Mouse (Mus musculus) c-Kit-positive CD71-positive TER-119-positive erythroid progenitor cells, embryonic 14.5 days (primary cell): ENCODE results near the gene Skap1.

ENCODE experiments used
- DNase-seq: peaks from one replicate; pipeline ENCODE4 v3.0.0-alpha.2; 2013; ENCODE audit warnings: low spot score

Skap1 gene

DNA sequence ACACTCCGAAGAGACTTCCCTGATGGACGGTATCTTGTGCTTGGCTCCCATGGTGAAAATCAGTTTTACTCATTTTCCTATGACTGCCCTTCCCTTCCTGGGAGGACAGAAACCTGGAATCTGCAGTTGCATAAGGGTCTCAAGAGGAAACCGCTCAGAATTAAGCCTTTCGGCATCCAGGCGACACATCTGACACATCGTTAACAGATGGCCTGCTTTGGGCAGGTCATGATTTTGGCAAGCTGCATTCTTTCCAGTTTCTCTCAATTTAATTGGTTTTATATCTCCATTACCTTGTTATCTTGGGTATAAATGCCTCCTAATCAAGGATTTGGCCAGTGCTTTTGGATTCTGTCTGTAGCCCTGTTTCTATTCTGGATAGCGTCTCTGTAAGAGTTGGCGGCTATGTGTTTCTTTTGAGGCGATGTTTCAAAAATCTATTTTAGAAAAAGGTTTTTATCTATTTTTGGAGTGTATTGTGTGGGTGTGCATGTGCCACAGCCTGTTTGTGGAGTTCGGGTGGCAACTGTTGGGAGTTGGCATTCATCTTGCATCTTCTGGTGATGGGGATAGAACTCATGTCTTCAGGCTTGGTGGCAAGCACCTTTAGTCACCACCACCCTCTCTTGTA is 1.1 kb downstream of the Skap1 start:
- no peak for DNase-seq

DNA sequence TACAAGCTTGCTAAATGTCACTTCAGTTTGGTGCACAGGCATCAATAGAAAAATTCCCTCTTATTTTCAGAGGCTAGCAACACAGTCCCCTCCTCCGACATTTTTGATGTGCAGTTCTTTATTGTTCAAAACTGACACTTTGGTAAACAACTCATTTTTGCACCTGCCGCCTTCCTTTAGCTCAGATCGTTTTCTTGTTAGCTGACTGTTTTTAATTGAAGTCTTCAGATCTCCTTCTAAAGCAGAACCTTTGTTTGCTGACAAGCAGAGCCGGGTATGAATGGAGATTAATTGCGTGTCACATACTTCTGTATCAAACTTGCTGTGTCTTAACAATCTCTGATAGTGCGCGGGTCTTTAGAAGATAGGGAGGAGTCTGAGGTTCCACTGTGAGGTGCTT is 2.0 kb downstream of the Skap1 start:
- no peak for DNase-seq

DNA sequence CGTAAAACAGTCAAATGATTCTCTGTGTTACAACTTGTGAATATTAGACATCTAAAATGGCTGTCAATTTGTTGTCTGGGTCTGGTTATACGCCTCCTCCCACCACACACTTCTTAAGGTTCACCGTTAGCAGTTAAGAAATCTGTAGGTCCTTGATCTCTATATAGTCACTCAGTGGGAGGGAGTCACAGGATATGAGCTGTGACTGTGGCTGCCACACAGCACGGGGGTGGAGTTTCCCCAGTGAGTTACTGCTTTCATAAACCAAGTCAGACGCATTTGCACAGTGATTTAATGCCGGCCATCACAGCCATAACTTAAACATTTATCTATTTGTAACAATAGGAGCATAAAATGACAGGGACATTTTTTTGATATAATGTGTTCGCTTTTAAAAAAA is 2.6 kb downstream of the Skap1 start:
- no peak for DNase-seq

DNA sequence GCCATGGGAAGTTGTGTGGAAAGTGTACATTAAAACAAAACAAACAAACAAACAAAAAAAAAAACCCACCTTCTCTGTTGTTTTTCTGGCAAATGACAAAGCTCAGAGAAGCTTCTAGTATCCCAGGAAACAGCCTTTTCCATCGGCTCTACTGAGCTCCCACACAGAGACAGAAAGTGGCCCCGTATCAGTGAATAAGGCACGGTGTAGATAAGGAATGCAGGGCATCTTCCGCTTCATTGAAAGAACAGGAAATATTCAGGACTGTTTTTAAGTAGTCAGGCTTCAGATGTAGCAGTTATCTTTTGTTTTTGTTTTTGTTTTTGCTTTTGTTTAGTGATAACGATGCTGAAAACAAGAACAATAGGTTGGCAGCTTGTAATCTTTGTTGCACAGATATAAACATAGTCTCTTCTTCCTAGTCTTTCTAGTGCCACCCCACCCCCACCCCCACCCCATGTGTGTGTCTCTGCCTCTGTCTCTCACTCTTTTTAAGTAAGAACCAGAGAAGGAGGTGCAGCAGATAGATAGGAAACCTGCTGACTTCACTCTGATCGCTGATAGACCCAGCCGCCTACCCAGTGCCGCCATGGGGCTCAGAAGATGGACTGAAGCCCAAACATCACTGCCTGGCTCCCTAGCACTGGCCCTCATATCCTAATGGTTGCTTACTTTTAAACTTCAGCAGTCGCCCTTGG is 3.8 kb downstream of the Skap1 start:
- DNase-seq, result peak; percentile 7

DNA sequence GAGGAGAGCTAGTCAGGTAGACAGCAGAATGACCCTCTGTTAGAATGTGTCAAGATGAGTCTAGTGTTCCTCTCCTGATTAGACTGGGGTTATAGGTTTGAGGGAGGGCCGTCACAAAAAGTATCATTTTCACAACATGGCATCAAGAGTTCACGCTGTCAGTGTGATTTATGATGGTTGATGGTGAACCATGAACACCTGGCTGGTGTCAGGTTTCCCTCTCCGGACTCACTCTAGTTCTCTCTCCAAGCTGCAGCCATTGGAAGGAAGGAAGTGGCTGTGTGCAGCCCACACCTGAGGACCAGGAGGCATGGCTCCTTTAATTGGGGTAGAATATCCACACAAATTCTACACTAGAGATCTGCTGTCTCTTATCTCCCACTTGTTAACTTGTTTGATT is 18.3 kb downstream of the Skap1 start:
- DNase-seq, result no peak

DNA sequence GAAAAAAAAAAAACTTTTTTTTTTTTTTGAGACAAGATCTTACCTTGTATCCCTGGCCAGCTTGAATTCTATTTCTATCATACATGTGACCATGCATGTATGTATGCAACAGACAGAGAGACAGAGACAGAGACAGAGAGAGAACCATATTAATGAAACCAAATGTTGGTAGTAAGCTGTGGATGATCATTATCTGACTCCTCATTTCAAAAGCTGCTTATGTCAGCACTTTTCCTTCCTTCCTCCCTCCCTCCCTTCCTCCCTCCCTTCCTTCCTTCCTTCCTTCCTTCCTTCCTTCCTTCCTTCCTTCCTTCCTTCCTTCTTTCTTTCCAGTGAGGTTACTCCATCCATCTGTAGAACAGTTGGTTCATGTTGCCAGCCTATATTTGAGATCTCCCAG is 18.8 kb downstream of the Skap1 start:
- no peak for DNase-seq

DNA sequence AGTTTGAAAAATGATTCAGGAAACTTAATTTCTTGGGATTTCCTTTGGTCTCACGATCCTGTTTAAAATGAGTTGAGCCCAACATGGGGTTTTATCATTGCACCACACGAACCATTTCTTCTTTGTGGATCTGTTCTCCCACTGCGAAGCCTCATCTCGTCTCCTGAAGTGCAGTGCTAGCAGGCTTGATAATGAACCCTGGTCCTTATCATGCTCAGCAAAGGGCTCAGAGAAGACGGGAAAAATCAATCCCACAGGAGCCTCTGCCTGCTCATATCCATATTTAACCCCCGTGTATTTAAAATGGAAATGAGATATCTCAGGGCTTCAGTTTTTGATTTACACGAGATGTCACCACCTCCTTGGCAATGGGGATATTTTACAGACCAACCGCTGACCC is 34.1 kb downstream of the Skap1 start:
- DNase-seq, result no peak

DNA sequence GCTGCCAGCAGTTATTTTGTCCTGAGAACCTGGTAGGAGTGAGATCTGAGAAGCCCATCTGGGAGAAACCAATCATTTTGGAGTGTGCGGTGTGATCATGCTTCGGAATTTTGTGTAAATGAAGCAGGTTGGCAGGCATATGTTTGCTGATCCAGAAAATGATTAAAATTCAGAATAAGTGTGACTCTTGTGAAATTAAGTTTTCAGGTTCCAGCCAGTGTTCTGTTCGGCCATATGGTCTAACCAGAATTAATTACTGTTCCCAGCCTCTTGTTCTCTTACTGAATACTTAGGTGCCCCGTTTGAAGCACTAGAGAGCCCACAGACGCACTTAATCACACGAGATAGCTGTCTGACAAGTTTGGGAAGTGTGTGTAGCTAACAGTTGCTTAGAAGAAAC is 36.6 kb downstream of the Skap1 start:
- no peak for DNase-seq

DNA sequence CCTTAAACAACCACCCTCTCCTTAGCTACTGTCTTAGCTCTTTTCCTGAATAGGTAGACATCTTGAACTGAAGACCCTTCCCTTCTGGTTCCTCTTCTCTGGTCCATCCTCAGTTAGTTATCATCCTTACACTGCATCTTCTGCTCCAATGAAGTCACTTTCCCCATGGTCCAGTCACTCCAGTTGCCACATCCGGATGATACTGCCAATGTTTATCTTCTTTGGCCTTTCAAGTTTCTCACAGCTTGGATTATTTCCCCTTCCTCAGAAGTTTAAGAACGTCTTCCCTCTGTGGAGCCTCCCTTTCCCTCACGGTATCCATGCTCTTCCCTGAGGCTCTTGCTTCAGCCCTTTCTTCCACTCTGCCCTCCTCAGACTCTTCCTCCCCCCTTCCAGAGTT is 38.6 kb downstream of the Skap1 start:
- DNase-seq, result no peak

DNA sequence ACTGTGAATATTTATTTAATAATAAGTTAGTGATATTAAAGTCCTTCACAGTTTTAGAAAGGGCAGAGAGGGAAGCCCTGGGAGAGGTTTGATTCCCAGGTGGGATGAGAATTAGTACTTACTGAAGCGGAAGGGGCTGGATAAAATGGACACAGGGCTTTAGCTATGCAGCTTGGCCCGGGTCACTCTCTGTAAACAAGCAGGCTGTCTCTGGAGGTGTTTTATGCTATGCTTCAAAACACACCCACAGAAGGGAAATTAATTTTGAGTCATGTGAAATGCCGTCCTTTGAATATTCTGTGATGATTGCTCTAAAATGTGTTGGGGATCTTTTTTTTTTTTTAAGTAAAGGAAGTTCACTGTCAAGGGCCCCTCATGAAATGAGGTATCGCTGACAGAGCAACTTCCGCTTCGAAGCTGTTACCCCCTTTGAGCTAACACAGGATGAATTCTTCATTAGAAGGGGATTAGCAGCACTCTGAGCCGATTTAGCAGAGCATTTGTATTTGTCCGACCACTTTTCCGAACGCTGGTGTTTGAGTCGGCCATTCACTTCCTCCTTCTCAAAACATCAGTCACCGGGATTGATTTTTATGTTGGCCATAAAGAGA is 40.2 kb downstream of the Skap1 start:
- no peak for DNase-seq

DNA sequence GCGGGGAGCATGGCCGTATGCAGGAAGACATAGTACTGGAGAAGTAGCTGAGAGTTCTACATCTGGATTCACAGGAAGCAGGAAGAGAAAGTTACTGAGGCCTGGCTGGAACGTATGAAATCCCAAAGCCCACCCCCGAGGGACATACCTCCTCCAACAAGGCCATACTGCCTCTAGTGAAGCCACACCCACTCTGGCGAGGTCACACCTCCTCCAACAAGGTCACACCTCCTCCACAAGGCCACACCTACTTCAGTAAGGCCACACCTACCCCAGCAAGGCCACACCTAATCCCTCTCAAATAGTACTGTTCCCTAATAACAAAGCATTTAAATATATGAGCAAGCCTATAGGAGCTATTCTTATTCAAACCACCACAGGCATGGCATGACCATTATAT is 41.4 kb downstream of the Skap1 start:
- DNase-seq, result no peak

DNA sequence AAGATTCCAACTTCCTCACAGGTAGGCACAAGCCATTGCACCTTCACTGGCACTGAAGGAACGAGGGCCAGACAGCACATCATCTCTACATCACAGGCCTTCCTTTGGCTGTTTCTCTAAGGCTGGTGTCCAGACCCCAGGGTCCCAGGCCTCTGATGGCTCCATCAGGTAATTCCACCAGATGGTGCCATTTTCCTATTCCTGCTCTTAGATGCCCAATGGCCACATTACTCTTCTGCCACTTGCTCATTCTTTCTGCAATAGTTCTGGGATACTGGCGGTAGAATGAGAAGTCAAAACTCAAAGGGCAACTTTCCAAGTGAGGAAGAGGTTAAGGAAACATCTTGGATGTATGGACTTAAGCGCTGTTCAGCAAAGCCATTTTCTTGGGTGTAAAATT is 50.8 kb downstream of the Skap1 start:
- no peak for DNase-seq

DNA sequence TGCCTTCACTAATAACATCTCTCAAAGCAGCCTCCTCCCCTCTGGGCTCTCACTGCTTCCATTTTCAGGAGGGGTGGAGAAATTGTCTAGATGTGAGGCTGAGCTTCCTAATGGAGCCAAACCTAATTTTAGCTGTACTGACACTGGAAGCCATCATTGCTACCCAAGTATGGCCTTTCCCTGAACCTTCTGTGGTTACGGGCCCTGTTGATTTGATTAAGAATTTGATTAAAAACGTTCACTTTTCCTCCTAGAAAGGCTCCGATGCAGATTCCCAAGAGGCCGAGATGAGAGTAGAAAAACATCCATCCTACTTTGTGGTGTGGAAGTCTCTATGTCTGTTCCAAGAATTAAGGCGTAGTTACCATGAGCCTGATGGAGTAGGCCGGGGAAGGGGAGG is 60.1 kb downstream of the Skap1 start:
- no peak for DNase-seq

DNA sequence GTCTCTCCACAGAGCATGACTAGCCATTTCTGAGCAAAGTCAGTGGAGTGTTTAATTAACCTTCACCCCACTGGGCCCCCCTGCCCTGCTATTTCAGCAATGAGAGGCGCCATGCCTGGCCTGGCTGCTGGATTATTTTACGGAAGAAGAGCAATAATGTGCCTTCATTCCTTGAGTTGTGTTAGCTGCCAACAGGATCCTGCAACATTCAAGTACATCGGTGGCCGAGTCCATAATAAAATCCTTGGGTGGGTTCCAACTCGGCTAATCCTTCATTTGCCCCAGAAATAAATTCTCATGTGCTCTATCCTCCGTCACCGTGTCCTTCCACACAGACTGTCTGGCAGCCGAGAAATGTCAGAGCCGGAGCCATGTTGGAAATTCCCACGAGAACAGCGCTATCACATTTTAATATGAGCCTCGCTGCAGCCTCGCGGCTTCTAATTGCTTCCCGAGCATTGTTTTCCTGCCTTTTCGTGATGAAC is 61.8 kb downstream of the Skap1 start:
- DNase-seq, result no peak

DNA sequence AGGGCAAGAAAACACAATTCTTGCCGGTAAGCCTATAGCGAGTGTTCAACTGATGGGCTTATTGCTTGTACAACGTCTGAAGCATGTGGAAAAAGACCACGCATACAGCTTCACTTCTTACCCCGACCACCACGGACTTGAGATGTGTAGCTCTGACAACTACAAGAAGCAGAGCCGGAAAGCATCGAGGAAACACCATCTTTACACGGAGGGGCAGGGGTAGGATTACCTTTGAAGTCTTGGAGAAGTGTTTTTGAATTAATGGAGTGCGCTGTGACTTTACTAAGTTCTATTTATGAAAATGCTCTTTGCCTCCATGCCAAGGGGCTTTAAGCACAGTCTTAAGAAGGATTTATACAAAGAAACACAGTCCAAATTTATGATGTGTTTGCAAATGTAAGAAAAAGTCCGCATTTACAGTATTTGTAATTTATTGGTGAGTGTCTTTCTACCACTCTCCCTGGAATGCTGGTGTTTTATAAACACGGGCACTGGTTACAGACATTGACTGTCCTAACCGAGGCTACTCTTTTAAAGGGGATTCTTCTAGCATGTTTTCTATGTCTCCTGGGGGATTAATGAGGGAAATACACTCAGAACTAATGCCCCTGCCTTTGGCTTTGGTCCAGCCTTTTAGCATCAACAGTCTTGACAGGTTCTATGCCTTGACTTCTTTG is 67.5 kb downstream of the Skap1 start:
- no peak for DNase-seq

DNA sequence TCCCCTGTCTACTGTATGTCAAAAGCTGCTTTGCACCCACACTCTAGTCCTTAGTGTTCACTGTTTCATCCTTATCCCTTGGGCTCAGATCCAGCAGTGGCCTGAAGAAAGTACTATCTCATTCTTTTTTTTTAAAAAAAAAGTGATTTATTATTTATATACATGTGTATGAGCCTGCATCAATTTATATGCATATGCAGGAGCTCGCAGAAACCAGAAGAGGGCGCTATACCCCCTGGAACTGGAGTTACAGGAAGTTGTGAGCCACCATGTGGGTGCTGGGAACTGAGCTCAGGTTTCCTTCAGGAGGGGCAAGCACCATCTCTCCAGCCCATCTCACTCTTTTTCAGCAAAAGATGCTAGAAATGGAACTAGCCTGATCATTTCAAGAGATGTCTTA is 70.1 kb downstream of the Skap1 start:
- DNase-seq, result no peak

DNA sequence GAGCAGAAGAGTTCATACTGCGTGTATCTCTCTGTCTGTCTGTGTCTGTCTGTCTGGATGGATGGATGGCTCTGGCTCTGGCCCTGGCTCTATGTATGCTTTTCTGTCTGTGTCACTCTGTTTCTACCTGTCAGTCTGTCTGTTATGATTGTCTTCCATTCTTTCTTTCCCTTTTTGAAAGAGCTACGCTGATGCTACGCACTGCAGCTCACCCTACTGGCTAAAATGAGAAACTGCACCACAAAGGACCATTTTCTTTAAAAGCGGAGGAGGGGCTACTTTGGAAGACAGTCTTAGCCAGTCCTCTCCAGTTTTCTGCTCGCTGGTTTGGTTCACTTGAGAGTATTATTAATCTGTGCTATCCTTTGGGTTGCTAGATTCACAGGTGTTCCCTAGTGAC is 71.8 kb downstream of the Skap1 start:
- peak; percentile 10 for DNase-seq

DNA sequence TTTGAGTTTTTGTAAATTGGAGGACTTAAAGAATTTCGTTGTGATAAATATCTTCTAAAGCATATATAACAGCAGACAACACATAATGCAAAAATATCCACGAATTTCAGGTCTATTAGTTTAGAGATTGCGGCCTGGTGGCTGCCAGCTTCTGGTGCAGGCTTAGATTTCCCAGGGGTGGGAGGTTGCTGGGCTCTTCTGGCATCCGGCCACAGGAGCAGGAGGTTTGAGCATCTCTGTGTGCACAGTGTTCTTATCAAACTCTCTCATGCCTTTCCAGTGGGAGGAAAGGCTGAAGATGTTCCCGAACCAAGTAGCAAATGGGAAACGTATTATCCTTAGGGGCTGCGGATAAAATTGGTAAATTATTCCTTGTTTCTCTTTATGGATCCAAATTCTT is 77.6 kb downstream of the Skap1 start:
- DNase-seq, result no peak

DNA sequence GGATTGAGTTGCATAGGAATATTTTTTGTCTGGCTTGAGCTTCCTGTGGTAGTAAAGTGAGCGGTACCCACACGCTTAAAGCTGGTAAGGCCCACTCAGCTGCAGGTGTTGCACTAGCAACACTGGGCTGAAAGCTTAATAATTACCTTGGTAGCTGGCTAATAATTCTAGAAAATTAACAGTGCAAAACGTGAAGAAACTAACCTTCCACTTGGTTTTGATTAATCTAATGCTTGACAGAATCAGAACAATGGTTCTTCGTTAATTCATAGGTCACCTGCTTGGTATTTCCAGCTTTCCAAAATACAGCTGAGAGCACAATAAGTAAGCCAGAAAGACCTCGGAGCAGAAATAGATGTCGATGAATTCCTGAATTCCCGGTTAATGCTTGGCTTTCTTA is 78.2 kb downstream of the Skap1 start:
- DNase-seq, result no peak

DNA sequence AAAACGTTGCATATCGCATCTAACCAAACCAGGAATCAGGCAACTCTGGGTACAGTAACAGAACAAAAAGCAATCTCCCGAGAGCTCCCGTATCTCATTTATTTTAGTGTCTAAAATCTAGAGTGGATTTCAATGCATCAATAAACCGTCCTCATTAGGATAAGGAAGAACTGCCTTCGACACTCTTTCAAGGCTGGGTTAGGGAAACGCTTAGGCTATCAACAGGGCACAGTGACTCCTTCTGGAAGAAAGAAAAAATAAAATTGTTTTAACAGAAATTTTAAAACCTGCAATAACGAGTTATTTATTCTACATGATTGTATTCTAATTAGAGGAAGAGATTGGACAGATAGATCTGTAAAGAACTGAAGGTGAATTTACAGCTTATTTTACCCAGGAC is 82.0 kb downstream of the Skap1 start:
- no peak for DNase-seq

DNA sequence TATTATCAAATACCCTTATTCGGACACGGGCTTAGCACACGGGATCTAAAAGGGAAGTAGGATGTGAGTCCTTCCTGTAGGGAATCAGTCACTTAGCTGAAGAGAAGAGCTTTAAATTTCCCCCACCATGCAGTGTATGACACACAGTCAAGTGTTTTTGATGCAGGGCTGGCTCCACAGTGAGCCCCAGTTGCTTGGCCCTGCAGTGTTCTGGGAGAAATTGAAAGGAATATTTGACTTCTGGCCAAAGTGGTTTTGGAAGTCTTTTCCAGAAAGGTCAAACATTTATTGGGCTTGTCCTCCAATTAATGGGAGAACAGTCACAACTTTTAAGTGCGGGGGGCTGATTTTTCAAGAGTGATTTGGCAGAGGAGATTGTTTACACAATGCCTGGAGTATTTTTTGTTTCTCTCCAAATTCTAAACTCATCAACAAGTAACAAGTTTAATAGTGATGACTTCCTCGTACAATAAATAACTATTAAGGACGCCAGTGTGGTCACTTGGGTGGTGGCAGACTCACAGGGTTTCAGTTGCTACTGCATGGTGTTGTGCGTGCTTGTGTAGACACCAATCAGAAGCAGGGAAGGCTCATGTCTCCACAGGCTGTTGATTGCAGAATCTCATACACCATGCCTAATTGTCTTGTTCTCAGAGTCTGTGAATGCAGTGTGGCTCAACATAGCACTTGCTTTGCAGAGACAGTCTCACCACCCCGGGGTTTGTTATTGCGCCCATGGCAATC is 86.7 kb downstream of the Skap1 start:
- no peak for DNase-seq

DNA sequence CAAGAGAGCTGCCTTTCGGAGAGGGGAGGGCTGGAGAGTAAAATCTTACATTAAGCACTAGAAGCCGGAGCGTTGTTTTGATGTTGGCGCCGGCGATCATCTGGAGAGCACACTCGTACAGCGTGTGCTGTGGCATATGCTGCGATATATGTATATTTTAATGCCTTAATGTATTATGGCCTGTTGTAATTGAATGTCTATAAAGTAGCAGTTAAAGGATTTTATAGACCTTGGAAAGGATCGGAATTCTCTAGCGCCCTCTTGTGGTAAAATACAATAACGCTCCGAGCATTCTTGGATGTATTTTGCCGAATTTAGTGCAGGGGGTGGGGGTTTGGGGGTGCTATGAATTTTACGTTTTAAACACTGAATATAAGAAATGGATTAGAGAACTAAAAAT is 88.7 kb downstream of the Skap1 start:
- peak; percentile 38 for DNase-seq
